Mouse (Mus musculus): ENCODE measurements around the gene Epb41. TPM values are rescaled to one million over a fixed set of nuclear protein-coding genes. Genes with fewer than 3 reads are reported as not detected.
A peak's percentile ranks its signal among the peaks of the same experiment; 100 is the strongest.

The Epb41 gene
- polyA plus RNA-seq, 1 experiment from 2014 or later: 59.6 TPM

DNA sequence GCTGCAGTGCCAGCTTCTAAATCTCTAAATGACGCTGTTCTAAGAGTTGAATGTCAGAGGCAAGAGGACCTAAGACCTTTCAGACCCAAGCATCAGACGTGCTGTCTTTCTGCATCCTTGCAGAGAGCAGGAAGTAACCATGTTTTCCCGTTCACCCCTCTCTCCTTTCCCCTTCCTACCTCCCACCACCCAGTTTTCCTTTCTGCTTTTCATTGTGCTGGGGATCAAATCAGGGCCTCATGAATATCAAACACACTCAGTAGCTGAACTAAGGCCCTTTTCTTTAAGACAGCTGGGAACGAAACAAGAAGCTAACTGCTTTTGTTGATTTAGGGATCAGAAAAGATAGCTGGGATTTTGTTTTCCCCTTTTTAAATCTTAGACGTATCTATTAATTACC is 125.2 kb downstream of the Epb41 start:
- Histone ChIP-seq H3K27me3 (replicated peaks; ENCODE audit: control insufficient read depth, insufficient read depth, low read length) (no peaks in the 10 kb centered on the region), H3K36me3 (ENCODE audit: control insufficient read depth, insufficient read depth, low read length) (peaks cover 9% of the 10 kb centered on the region), H3K27ac (ENCODE audit: low read depth) (no peak overlapping the region), H3K9me3 (ENCODE audit: control insufficient read depth, low read length) (no peaks in the 10 kb centered on the region), H3K9ac (ENCODE audit: low read length) (no peak overlapping the region), H3K4me1 (replicated peaks; ENCODE audit: control insufficient read depth, insufficient read depth, low read length) (no peaks in the 10 kb centered on the region; the same call in 1 of the 2 replicates), H3K4me3 (ENCODE audit: low read depth, low read length) (no peak overlapping the region), H3K4me2 (ENCODE audit: low read length) (no peak overlapping the region)
- WGBS: 40% methylated on average over 5 of the region's 5 CpGs
- DNase-seq (ENCODE audit: low spot score): no peak
- no peak for ATAC-seq (replicated peaks; ENCODE audit: low FRiP score, low TSS enrichment, low read depth)

DNA sequence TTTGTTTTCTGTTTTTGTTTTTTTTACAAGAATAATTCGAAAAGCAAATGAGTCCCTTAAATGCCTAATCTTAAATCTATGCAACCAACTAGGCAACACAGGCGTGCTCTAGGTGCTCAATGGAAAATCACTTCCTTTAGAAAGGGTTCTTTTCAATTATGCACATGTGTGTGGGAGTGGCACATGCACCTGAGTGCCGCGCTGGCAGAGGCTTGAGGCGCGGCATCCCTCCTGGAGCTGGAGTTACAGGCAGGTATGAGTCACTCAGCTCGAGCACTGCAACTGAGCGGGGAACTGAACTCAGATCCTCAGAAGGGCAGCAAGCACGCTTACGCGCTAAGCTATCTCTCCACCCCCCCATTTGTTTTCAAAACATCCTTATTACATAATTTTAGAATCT is 127.3 kb downstream of the Epb41 start:
- Histone ChIP-seq H3K4me3 (ENCODE audit: low read depth, low read length) (no peak overlapping the region), H3K4me2 (ENCODE audit: low read length) (no peak overlapping the region), H3K27me3 (replicated peaks; ENCODE audit: control insufficient read depth, insufficient read depth, low read length) (no peaks in the 10 kb centered on the region), H3K9me3 (ENCODE audit: control insufficient read depth, low read length) (no peaks in the 10 kb centered on the region), H3K4me1 (replicated peaks; ENCODE audit: control insufficient read depth, insufficient read depth, low read length) (no peaks in the 10 kb centered on the region; the same call in 1 of the 2 replicates), H3K36me3 (ENCODE audit: control insufficient read depth, insufficient read depth, low read length) (no peaks in the 10 kb centered on the region), H3K27ac (ENCODE audit: low read depth) (no peak overlapping the region), H3K9ac (ENCODE audit: low read length) (no peak overlapping the region)
- DNase-seq (ENCODE audit: low spot score): no peak
- ATAC-seq (replicated peaks; ENCODE audit: low FRiP score, low TSS enrichment, low read depth): no peak
- WGBS: 88% methylated on average over 11 of the region's 11 CpGs

DNA sequence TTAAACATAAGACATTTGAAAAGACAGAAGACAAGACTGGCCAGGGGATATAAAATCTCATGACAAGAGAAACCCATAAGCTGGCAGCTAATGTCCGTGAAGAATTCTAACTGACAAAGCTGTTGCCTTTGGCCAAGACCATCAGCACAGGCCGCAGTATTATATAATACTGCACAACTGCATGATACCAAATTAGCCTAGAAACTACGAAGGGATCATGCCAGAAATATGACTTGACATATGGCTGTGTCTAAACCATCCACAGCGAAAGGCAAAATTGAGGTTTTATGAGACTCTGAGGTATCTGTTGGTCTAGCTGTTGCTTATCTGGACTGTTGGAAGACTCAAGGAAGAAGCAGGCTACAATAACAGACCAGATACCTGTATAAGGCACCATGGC is 134.3 kb downstream of the Epb41 start:
- H3K27ac ChIP-seq (ENCODE audit: low read depth): no peak overlapping the region
- no peak overlapping the region for H3K4me2 ChIP-seq (ENCODE audit: low read length)
- 97% methylated on average over 4 of the region's 4 CpGs for WGBS
- no peak overlapping the region for H3K4me3 ChIP-seq (ENCODE audit: low read depth, low read length)
- H3K9me3 ChIP-seq (ENCODE audit: control insufficient read depth, low read length): no peaks in the 10 kb centered on the region
- no peak overlapping the region for H3K9ac ChIP-seq (ENCODE audit: low read length)
- DNase-seq (ENCODE audit: low spot score): no peak
- ATAC-seq (replicated peaks; ENCODE audit: low FRiP score, low TSS enrichment, low read depth): no peak
- H3K36me3 ChIP-seq (ENCODE audit: control insufficient read depth, insufficient read depth, low read length): peaks cover 15% of the 10 kb centered on the region; the same call in 1 of the 2 replicates
- H3K27me3 ChIP-seq (replicated peaks; ENCODE audit: control insufficient read depth, insufficient read depth, low read length): no peaks in the 10 kb centered on the region
- no peaks in the 10 kb centered on the region; the same call in 1 of the 2 replicates for H3K4me1 ChIP-seq (replicated peaks; ENCODE audit: control insufficient read depth, insufficient read depth, low read length)

DNA sequence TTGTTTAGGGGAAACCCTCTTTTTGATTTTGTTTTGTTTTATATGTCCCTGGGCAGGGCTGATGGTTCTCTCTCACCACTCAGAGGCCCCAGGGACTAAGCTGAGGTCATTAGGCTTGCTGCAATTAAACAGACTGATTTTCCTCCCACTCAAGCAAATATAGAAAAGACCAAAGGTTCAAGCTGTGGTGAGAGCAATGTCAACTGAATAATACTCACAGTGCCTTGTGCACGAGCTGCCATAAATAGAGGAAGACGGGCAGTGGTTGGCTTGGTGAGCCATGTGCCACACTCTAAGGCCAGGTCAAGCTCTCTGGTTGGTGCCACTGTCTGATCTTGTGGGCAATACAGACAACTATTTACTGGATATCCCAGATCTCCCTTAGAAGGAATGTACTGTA is 135.7 kb downstream of the Epb41 start:
- ATAC-seq (replicated peaks; ENCODE audit: low FRiP score, low TSS enrichment, low read depth) (no peak), DNase-seq (ENCODE audit: low spot score) (no peak)
- Histone ChIP-seq H3K4me2 (ENCODE audit: low read length) (no peak overlapping the region), H3K27me3 (replicated peaks; ENCODE audit: control insufficient read depth, insufficient read depth, low read length) (no peaks in the 10 kb centered on the region), H3K4me1 (replicated peaks; ENCODE audit: control insufficient read depth, insufficient read depth, low read length) (no peaks in the 10 kb centered on the region), H3K27ac (ENCODE audit: low read depth) (no peak overlapping the region), H3K36me3 (ENCODE audit: control insufficient read depth, insufficient read depth, low read length) (peaks cover 28% of the 10 kb centered on the region), H3K9ac (ENCODE audit: low read length) (no peak overlapping the region), H3K9me3 (ENCODE audit: control insufficient read depth, low read length) (no peaks in the 10 kb centered on the region), H3K4me3 (ENCODE audit: low read depth, low read length) (no peak overlapping the region)
- 73% methylated on average over 2 of the region's 2 CpGs for WGBS

DNA sequence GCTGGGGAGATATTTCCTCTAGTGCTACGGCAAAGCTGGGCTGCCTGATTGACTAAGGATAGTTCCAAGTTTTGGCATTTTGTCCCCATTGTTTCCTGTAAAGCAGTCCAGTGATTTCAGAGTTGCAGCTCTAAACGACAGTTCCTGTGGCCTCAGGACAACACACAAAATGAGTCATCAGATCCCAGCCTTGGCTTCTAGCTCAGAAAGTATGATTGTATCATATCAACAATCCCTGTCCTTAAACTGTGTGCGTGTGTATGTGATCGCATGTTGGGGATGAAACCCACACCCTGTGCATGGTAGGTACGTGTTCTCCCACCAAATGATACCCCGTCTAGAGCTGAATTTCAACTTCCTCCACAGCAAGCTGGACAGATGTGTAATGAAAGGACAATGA is 146.0 kb downstream of the Epb41 start:
- DNase-seq (ENCODE audit: low spot score): no peak
- peaks cover 73% of the 10 kb centered on the region for H3K36me3 ChIP-seq (ENCODE audit: control insufficient read depth, insufficient read depth, low read length)
- peaks cover 6% of the 10 kb centered on the region; the same call in 1 of the 2 replicates for H3K4me1 ChIP-seq (replicated peaks; ENCODE audit: control insufficient read depth, insufficient read depth, low read length)
- no peak for ATAC-seq (replicated peaks; ENCODE audit: low FRiP score, low TSS enrichment, low read depth)
- no peaks in the 10 kb centered on the region for H3K27me3 ChIP-seq (replicated peaks; ENCODE audit: control insufficient read depth, insufficient read depth, low read length)
- no peak overlapping the region for H3K4me3 ChIP-seq (ENCODE audit: low read depth, low read length)
- no peak overlapping the region for H3K9ac ChIP-seq (ENCODE audit: low read length)
- no peak overlapping the region for H3K27ac ChIP-seq (ENCODE audit: low read depth)
- H3K9me3 ChIP-seq (ENCODE audit: control insufficient read depth, low read length): no peaks in the 10 kb centered on the region
- H3K4me2 ChIP-seq (ENCODE audit: low read length): no peak overlapping the region
- WGBS: 87% methylated on average over 6 of the region's 6 CpGs

DNA sequence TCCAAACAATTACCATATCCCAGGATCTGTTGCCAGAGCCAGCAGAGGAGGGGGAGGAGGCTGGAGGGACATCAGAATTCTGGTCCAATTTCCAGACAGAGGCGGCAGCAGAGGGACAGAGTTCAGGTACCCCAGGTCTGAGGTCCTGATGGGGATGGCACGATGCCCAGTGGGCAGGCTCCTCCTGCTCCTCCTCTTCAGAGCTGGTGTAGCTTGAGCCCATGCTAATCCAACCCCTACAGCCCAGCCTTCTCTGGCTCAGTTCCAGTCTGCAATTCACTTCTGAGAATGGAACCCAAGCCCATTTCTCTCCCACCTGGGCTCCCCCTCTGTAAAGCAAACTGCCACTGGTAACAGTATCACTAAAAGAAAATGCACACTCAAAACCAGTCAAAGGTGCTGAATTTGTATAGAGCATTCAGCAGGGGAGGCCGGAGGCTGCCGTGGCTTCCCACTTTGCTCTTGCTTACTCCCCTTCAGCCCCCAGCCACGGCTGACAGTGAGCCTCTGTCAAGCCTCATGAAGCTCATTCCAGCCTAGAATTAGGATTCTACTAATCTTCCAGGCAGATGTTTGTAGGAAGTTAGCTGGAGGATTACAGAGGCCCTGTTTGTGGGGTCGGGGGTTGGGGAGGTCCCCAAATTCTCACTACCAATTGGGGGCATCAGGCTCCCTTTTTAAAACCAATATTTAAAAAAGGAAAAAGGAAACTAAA is 150.9 kb downstream of the Epb41 start:
- WGBS: 51% methylated on average over 6 of the region's 6 CpGs

DNA sequence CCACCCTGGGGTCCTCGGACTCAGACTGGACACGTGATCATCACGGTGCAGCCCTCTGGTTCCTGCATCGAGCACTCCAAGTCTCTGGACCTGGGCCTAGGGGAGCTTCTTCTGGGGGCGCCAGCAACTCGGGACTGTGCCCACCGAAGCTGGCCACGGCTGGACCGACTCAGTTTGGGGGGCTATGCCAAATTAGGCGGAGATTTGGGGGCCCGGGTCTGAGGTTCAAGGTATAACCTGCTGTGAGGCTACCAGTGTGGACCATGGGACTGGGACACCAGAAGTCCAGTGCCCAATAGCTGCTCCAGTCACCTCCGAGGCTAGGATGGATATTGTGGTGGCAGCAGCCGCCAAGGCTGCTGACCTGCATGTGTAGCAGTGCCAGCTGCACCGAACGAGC is 152.7 kb downstream of the Epb41 start:
- peaks cover 36% of the 10 kb centered on the region for H3K4me1 ChIP-seq (replicated peaks; ENCODE audit: control insufficient read depth, insufficient read depth, low read length)
- H3K4me2 ChIP-seq (ENCODE audit: low read length): peak overlapping the region; percentile 70

More for the DNA sequence above, 150.9 kb downstream of the Epb41 start:
- peak; percentile 48 for DNase-seq (ENCODE audit: low spot score)
- Histone ChIP-seq H3K4me3 (ENCODE audit: low read depth, low read length) (no peak overlapping the region), H3K27ac (ENCODE audit: low read depth) (no peak overlapping the region), H3K9ac (ENCODE audit: low read length) (no peak overlapping the region), H3K9me3 (ENCODE audit: control insufficient read depth, low read length) (no peaks in the 10 kb centered on the region), H3K36me3 (ENCODE audit: control insufficient read depth, insufficient read depth, low read length) (peaks cover 49% of the 10 kb centered on the region), H3K4me2 (ENCODE audit: low read length) (no peak overlapping the region), H3K4me1 (replicated peaks; ENCODE audit: control insufficient read depth, insufficient read depth, low read length) (peaks cover 24% of the 10 kb centered on the region), H3K27me3 (replicated peaks; ENCODE audit: control insufficient read depth, insufficient read depth, low read length) (peaks cover 8% of the 10 kb centered on the region; the same call in 1 of the 2 replicates)
- ATAC-seq (replicated peaks; ENCODE audit: low FRiP score, low TSS enrichment, low read depth): no peak

DNA sequence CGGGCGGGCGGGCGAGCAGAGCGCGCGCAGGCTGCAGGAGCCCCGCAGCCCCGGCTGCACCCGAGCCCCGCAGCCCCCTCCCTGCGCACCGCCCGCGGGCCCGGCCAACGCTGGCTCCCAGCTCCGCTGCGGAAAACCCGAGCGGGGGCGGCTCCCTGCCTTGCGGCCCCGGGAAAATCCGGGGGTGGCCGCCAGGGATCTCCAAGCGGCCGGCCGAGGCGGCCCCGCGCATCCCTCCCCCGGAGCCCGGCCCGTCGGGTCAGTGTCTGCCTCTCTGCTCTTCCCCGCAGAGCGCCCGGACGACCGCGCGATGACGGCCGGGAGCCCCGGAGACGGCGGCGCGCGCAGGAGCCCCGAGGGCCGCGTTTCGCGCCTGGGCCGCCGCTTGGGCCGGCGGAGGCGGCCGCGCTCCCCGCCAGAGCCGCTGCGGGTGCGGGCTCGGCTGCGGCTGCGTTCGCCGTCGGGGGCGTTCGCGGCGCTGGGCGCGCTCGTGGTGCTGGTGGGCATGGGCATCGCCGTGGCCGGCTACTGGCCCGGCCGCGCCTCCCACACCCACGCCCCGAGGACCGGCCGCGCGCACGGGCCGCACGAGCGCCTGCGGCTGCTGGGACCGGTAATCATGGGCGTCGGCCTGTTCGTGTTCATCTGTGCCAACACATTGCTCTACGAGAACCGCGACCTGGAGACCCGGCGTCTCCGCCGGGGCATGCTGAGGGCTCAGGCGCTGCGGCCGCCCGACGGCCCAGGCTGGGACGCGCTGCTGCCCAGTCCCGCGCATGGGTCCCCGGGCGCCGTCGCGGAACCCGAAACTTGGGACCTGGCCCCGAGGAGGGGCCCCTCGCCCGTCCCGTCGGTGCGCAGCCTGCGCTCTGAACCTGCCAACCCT is 153.4 kb downstream of the Epb41 start, which contains the start of gene Tmem200b:
Gene Tmem200b (plus strand): TSS at position 311 of the 886 bp plus-strand sequence.
- Histone ChIP-seq H3K27me3 (replicated peaks; ENCODE audit: control insufficient read depth, insufficient read depth, low read length) (peaks cover 11% of the 10 kb centered on the region; the same call in 1 of the 2 replicates), H3K9me3 (ENCODE audit: control insufficient read depth, low read length) (no peaks in the 10 kb centered on the region), H3K27ac (ENCODE audit: low read depth) (peak within 1 kb of the TSS; percentile 75), H3K9ac (ENCODE audit: low read length) (peak within 1 kb of the TSS; percentile 51), H3K4me3 (ENCODE audit: low read depth, low read length) (peak within 1 kb of the TSS; percentile 54), H3K4me2 (ENCODE audit: low read length) (peak within 1 kb of the TSS; percentile 70), H3K36me3 (ENCODE audit: control insufficient read depth, insufficient read depth, low read length) (peaks cover 24% of the 10 kb centered on the region), H3K4me1 (replicated peaks; ENCODE audit: control insufficient read depth, insufficient read depth, low read length) (peaks cover 36% of the 10 kb centered on the region)
- DNase-seq (ENCODE audit: low spot score) (peak; percentile 72), ATAC-seq (replicated peaks; ENCODE audit: low FRiP score, low TSS enrichment, low read depth) (peak; percentile 22; the same call in 1 of the 2 replicates)
- WGBS: under 1% methylated on average over 93 of the region's 130 CpGs

More for the DNA sequence above, 152.7 kb downstream of the Epb41 start:
- ATAC-seq (replicated peaks; ENCODE audit: low FRiP score, low TSS enrichment, low read depth): no peak
- no peaks in the 10 kb centered on the region for H3K9me3 ChIP-seq (ENCODE audit: control insufficient read depth, low read length)
- peak overlapping the region; percentile 51; the same call in 1 of the 2 replicates for H3K9ac ChIP-seq (ENCODE audit: low read length)
- 55% methylated on average over 15 of the region's 15 CpGs for WGBS
- DNase-seq (ENCODE audit: low spot score): no peak
- peaks cover 8% of the 10 kb centered on the region; the same call in 1 of the 2 replicates for H3K27me3 ChIP-seq (replicated peaks; ENCODE audit: control insufficient read depth, insufficient read depth, low read length)
- peak overlapping the region; percentile 54 for H3K4me3 ChIP-seq (ENCODE audit: low read depth, low read length)
- H3K27ac ChIP-seq (ENCODE audit: low read depth): no peak overlapping the region
- peaks cover 31% of the 10 kb centered on the region for H3K36me3 ChIP-seq (ENCODE audit: control insufficient read depth, insufficient read depth, low read length)
